Mouse (Mus musculus) kidney, embryonic 15.5 days (tissue): ENCODE measurements around the gene Six2. TPM values are rescaled to one million over a fixed set of nuclear protein-coding genes. Genes with fewer than 3 reads are reported as not detected.
A peak's percentile ranks its signal among the peaks of the same experiment; 100 is the strongest.
"Not testable (repeated sequence)": the region's sequence is repeated elsewhere in the genome, so short reads cannot be mapped to it uniquely, and the experiment has no call there.

Source experiments
- ATAC-seq: fragments of 200-750 bp; cut with Nextera tagmentation; replicated peaks from 2 replicates; pipeline ENCODE4 v1.8.0; 2017; ENCODE audit warnings: moderate TSS enrichment; ENCODE audit not compliant: low FRiP score
- H3K27ac ChIP-seq: fragments of 300-500 bp; sonication (generic); 2 replicates; pipeline ENCODE4 v1.5.1; 2015; ENCODE audit warnings: mild to moderate bottlenecking, inconsistent platforms
- H3K27me3 ChIP-seq: fragments of 300-500 bp; sonication (generic); 2 replicates; pipeline ENCODE4 v1.6.1; 2015; ENCODE audit warnings: inconsistent platforms
- H3K36me3 ChIP-seq: fragments of 300-500 bp; sonication (generic); 2 replicates; pipeline ENCODE4 v1.6.1; 2015; ENCODE audit warnings: inconsistent platforms
- H3K4me1 ChIP-seq: fragments of 300-500 bp; sonication (generic); 2 replicates; pipeline ENCODE4 v1.6.1; 2015; ENCODE audit warnings: inconsistent platforms
- H3K4me2 ChIP-seq: fragments of 300-500 bp; sonication (generic); 2 replicates; pipeline ENCODE4 v1.6.1; 2015; ENCODE audit warnings: moderate library complexity, mild to moderate bottlenecking, inconsistent platforms
- H3K4me3 ChIP-seq: fragments of 300-500 bp; sonication (generic); replicated peaks from 2 replicates; pipeline ENCODE4 v1.5.1; 2015; ENCODE audit warnings: mild to moderate bottlenecking, inconsistent platforms
- H3K9ac ChIP-seq: fragments of 300-500 bp; sonication (generic); 2 replicates; pipeline ENCODE4 v1.6.1; 2015; ENCODE audit warnings: mild to moderate bottlenecking, inconsistent platforms
- H3K9me3 ChIP-seq: fragments of 300-500 bp; sonication (generic); replicated peaks from 2 replicates; pipeline ENCODE4 v1.6.1; 2016; ENCODE audit warnings: inconsistent platforms
- WGBS: fragments of 180-500 bp; shearing (Covaris S2); methylation state at CpG from one replicate; pipeline ENCODE4 v1.1.7; 2015; ENCODE audit warnings: mixed read lengths; 5-methylcytosine and 5-hydroxymethylcytosine counted together
- polyA plus RNA-seq: library from polyadenylated mRNA; unstranded; fragments of >200 nt; fragmentation: Nextera tagmentation; extraction: Ambion mirVana; gene quantifications from 2 replicates; pipeline ENCODE4 v1.2.1, GENCODE M21; 2015

The Six2 gene
- polyA plus RNA-seq, 1 experiment from 2014 or later, result 18.9 TPM

DNA sequence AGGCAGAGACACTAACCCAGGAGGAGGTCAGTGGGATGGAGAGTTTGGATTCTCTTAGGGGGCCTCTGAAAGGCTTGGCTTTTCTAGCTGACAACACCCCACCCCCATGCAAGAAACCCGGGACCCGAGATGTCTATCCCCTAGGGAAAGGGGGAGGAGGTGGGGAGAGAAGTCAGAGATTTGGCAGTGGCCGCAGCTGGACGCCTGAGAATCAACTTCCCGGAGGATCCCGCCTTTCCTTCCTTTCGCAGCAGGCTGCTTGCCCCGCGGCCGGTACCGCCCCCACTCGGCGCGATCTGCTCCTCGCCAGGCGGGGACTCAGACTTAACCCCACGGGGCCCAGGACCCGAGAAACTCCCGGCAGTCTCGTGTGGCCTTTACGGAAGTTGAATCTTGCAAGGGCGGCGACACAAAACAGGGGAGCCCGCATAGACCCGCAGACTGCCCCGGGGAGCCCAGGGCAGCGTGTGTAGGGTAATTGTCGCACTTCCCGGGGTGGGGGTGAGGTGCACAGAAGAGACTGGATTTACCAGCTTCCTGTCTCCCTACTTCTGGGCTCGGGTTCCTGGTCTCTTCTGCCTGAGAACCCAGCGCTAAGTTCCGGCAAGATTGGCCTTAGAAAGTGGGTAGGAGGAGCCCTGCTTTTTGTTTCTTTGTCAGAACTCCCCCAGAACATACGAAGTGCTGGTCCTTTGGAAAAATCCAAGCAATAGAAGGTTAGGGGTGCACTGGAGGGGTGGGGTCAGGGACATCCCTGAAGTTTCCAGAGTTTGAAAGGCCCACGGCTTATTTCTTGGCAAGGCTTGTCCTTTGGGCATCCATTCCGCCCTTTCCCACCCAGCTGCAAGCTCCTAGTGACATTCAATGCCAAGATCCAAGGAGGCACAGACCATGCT, 1.1 kb upstream of the Six2 start:
- Histone ChIP-seq H3K27ac (peak overlapping the region; percentile 84), H3K36me3 (no peaks in the 10 kb centered on the region), H3K9me3 (no peaks in the 10 kb centered on the region), H3K4me1 (peaks cover 53% of the 10 kb centered on the region), H3K27me3 (peaks cover 95% of the 10 kb centered on the region), H3K4me2 (peak overlapping the region; percentile 74), H3K9ac (peak overlapping the region; percentile 33), H3K4me3 (peak overlapping the region; percentile 57)
- 2% methylated on average over 35 of the region's 35 CpGs for WGBS
- ATAC-seq, result peak; percentile 7; the same call in 1 of the 2 replicates

DNA sequence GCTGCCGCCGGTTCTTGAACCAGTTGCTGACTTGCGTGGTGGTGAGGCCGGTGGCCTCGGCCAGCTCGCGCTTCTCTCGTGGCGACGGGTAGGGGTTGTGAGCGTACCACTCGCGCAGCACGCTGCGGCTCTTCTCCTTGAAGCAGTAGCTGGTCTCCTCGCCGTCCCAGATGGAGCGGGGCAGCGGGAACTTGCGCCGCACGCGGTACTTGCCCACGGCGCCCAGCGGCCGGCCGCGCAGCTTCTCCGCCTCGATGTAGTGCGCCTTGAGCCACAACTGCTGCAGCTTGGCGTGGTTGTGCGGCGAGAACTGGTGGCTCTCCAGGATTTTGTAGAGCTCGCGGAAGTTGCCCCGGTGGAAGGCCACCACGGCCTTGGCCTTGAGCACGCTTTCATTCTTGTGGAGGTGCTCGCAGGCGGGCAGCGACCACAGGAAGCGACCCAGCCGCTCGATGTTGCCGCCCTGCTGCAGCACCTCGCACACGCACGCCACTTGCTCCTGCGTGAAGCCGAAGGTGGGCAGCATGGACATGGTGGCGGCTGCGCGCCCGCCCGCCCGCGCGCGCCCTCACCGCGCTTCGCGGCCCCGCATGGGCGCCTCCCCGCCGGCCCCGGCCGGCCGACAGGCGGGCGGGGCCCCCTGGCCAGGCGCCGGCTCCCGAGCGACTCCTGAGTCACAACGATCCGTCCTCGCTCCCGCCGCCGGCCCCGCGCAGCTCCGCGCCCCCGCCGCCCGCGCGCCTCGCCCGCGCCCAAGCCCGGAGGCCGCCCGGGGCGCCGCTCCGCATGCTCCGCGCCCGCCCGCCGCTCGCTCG, 446 bp downstream of the Six2 start:
- peak overlapping the region; percentile 74 for H3K4me2 ChIP-seq
- peak overlapping the region; percentile 75 for H3K27ac ChIP-seq
- peak overlapping the region; percentile 62 for H3K9ac ChIP-seq
- H3K4me3 ChIP-seq, result peak overlapping the region; percentile 57
- WGBS, result under 1% methylated on average over 86 of the region's 109 CpGs
- ATAC-seq, result no peak; the same call in 1 of the 2 replicates
- peaks cover 60% of the 10 kb centered on the region for H3K4me1 ChIP-seq
- H3K36me3 ChIP-seq, result no peaks in the 10 kb centered on the region
- H3K9me3 ChIP-seq, result no peaks in the 10 kb centered on the region
- peaks cover 95% of the 10 kb centered on the region for H3K27me3 ChIP-seq

DNA sequence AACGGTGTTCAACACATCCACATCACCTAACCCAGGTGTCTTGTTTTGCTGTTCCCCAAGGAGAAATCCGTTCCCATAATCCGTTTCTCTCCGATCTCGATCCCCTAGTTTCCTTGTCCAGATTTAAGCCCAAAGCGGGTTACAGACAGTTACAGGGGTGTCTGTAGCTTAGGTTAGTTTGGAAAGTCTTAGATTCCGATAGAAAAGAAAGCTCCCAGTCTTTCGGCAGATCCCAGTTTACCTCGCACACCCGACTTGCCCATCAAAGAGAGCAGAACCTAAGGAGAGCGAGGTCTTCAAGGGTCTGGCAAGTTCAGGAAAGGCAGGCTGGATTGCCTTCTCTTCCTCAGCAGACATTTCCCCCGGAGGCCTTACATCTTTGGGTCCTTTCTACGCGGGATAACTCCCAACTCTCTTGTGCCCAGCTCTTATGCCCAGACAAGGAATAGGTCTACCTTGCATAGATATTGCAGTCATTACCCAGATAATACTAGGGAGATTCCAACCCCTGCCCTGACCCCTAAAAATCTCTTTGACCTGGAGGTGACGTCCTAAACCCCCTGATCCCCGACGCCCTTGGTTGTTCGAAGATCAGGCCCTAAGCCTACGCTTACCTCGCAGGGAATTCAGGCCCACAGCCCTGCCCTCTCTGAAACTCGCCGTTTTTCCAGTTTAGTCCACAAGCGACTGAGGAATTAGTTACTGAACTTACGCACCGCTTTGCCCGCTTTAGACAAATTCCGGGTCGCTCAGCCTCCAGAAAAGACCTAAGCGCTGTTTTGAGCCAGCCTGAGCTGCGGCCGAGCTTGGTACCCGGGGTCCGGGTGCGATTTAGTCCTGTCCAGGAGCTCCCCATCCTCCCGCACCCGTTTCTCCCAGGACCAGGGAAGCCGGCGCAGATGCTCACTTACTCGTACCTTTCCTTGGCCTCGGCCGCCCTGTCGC, 1.3 kb downstream of the Six2 start:
- no peaks in the 10 kb centered on the region for H3K9me3 ChIP-seq
- WGBS, result 3% methylated on average over 42 of the region's 42 CpGs
- H3K36me3 ChIP-seq, result no peaks in the 10 kb centered on the region
- H3K27ac ChIP-seq, result peak overlapping the region; percentile 75
- peaks cover 95% of the 10 kb centered on the region for H3K27me3 ChIP-seq
- H3K4me3 ChIP-seq, result peak overlapping the region; percentile 57
- peak overlapping the region; percentile 74 for H3K4me2 ChIP-seq
- peaks cover 51% of the 10 kb centered on the region for H3K4me1 ChIP-seq
- no peak for ATAC-seq
- peak overlapping the region; percentile 62 for H3K9ac ChIP-seq

DNA sequence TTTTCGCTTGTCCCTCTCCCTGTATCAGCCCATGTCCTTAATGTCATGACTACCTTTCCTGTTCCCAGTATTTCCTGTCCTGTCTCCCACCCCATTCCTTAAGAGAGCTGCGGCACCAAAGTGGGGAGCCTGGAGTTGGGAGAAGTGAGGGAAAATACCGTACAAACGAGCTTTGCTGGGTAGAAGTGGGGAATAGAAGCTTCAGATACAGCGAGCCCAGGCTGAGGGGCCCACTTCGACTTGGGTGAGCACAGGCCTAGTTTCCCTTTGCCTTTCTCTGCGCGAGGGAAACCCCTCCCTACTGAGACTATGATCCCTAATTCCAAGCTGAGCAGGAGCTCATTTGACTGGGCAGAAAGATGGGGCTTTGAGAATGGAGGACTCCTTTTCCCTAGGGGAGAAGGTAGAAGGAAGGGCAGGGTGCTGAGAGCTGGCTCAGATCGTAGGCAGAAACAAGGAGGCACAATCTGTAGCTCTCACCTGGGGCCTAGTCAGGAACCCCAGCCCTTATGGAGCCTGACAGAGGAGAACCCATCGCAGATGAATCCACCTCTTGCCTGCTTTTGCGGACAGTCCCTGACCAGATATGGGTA, 2.3 kb downstream of the Six2 start:
- Histone ChIP-seq H3K4me2 (peak overlapping the region; percentile 74), H3K27me3 (peaks cover 95% of the 10 kb centered on the region), H3K36me3 (no peaks in the 10 kb centered on the region), H3K9me3 (no peaks in the 10 kb centered on the region), H3K4me1 (peaks cover 48% of the 10 kb centered on the region), H3K27ac (peak overlapping the region; percentile 75), H3K4me3 (peak overlapping the region; percentile 57), H3K9ac (peak overlapping the region; percentile 62)
- no peak for ATAC-seq
- WGBS, result 6% methylated on average over 11 of the region's 11 CpGs

DNA sequence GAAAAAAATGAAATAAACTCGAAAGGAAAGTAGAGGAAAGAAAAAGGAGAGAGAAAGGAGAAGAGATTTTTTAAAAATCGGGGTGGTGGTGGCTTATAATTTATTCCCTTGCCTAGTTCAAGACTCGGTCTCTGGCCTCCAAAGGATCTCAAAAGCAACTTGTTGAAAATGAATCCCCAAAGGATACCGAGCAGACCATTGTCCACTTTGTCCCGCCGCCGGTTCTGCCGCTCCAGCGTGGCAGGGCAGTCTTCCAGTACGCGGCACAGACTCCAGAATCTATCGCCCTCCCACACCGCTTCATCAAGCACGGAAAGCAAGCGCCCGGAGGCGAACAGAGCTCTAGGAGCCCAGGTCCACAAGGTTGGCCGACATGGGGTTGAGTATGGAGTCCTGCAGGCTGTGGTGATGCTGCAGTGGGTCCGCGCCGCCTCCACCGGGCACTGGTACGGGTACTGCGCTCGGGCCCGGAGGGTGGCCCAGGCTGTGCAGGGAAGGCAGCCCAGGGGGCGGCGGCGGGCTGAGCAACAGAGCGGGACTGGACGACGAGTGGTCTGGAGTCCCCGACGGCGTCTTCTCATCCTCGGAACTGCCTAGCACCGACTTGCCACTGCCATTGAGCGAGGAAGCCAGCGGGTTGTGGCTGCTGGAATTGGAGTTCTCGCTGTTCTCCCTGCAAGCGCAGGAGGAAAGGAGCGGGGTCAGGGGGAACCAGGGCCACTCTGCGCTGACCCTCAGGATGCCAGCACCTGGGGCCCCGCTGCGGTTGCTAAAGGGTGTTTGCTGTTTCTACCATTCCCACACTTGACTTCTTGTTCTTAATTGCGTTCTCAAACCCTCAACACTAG, 3.0 kb downstream of the Six2 start:
- ATAC-seq, result no peak
- Histone ChIP-seq H3K27me3 (peaks cover 95% of the 10 kb centered on the region), H3K4me3 (peak overlapping the region; percentile 57), H3K4me2 (peak overlapping the region; percentile 74), H3K4me1 (peaks cover 55% of the 10 kb centered on the region), H3K9ac (peak overlapping the region; percentile 62), H3K36me3 (no peaks in the 10 kb centered on the region), H3K9me3 (no peaks in the 10 kb centered on the region), H3K27ac (peak overlapping the region; percentile 75)
- 1% methylated on average over 46 of the region's 46 CpGs for WGBS

DNA sequence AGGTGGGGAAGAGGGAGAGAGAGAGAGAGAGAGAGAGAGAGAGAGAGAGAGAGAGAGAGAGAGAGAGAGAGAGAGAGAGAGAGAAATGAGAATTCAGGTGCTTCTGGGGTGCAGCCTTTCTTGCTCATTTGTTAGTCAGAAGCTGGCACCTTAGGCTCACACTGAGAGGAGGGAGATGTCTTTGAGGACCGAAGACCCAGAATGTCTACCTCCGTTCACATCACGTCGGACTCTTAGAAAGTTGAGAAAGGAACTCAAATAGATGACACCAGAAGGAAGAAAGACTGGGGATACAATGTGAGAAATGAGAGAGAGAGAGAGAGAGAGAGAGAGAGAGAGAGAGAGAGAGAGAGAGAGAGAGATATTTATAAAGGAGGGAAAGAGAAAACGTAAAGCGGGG, 3.6 kb downstream of the Six2 start:
- H3K36me3 ChIP-seq, H3K27ac ChIP-seq, H3K9me3 ChIP-seq, ATAC-seq: not testable (repeated sequence)
- Histone ChIP-seq H3K4me3 (peak overlapping the region; percentile 57), H3K4me1 (peaks cover 62% of the 10 kb centered on the region), H3K27me3 (peaks cover 95% of the 10 kb centered on the region), H3K9ac (peak overlapping the region; percentile 62), H3K4me2 (peak overlapping the region; percentile 74)
- WGBS, result 7% methylated on average over 6 of the region's 6 CpGs

DNA sequence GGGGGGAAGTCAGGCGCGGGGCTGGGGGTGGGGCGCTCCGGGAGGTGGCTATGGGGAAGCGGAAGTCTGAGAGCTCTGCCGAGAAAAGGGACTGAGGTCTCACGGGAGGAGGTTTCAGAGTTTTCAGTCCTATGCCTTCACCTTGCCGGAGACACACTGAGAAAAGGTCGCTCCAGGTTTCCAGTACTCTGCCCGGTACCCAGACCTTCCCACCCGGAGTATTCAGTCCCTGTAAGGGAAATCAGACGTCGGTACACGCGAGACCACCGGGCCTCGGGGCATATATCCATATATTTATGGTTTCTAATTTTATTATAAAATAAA, 4.1 kb downstream of the Six2 start:
- Histone ChIP-seq H3K27ac (no peak overlapping the region), H3K4me2 (peak overlapping the region; percentile 74), H3K4me3 (peak overlapping the region; percentile 57)

DNA sequence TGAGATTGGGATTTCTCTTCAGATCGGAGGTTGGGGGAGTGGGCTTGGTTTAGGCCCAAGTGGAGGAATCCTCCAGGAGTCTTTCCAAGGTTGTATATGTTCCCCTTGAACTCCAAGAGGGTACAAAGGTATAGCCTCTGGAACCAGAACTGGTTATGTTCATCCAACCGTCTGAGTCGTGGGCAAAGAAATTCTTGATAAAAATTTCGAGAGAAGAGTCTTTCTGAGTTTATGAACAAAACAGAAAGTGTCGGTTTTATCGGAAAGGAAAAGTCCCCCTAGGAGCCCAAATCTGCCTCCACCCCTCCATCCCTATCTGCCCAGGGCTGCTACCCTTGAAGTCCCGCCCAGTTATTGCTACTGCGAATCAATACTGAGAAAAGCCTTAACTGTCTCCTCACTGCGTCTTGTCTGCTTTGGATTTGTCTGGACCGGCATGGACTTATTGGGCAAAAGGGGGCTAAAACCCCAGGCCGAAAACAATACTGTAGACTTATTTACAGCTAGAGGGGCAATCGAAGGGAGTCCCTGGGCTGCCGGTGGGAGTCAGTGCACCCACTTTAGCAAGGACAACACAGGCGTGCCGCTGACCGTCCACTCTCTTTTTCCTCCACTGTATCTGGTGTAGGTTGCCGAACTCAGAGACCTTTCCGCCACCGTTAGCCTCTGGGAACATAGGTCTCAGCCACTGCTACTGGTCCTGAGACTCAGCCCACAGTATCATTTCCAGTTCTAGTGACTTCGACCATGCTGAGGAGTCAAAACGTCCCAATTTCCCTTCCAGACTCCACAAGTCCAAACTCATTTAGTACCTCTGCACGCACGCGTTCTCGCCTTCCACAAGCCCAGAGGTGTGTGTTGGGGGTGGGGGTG, 4.7 kb downstream of the Six2 start:
- H3K36me3 ChIP-seq, result no peaks in the 10 kb centered on the region
- peaks cover 95% of the 10 kb centered on the region for H3K27me3 ChIP-seq
- H3K4me2 ChIP-seq, result peak overlapping the region; percentile 74
- H3K9ac ChIP-seq, result peak overlapping the region; percentile 62; the same call in 1 of the 2 replicates
- no peaks in the 10 kb centered on the region for H3K9me3 ChIP-seq
- H3K4me3 ChIP-seq, result peak overlapping the region; percentile 57
- no peak for ATAC-seq
- H3K27ac ChIP-seq, result 0 out of 2 replicates have a peak overlapping the region, but pooled peaks have one; percentile 37
- WGBS, result 6% methylated on average over 25 of the region's 25 CpGs
- peaks cover 55% of the 10 kb centered on the region for H3K4me1 ChIP-seq

More for the DNA sequence above, 4.1 kb downstream of the Six2 start:
- H3K9me3 ChIP-seq, result no peaks in the 10 kb centered on the region
- peak overlapping the region; percentile 62 for H3K9ac ChIP-seq
- ATAC-seq, result no peak
- peaks cover 95% of the 10 kb centered on the region for H3K27me3 ChIP-seq
- H3K36me3 ChIP-seq, result no peaks in the 10 kb centered on the region
- under 1% methylated on average over 17 of the region's 17 CpGs for WGBS
- peaks cover 61% of the 10 kb centered on the region for H3K4me1 ChIP-seq

DNA sequence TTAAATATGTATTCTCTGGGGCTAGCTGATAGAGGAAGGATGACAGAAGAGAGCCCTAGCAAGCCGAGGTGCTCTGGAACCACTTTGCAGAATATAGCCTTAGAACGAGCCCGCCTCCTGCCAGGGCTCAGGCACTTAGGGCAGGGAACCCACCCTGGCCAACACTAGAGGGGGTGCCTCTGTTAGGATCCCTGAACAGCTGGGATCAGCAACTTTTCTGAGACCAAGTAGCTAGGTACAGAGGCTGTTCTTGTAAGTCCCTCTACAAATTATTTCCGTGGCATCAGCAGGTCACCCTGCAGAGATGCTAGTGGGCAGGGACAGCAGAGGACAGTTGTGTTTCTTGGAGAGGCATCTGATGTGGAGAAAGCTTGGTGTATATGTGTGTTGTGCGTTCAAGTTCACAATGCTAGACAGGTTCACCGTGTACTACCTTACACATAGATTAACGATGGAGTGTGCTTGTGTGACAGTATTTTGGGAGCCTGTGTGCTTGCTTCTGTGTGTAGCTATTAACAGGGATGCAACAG, 5.8 kb downstream of the Six2 start:
- peak overlapping the region; percentile 62; the same call in 1 of the 2 replicates for H3K9ac ChIP-seq

More for the DNA sequence above, 5.8 kb downstream of the Six2 start:
- 0 out of 2 replicates have a peak overlapping the region, but pooled peaks have one; percentile 57 for H3K4me3 ChIP-seq
- no peaks in the 10 kb centered on the region for H3K36me3 ChIP-seq
- peaks cover 92% of the 10 kb centered on the region for H3K27me3 ChIP-seq
- no peak for ATAC-seq
- WGBS, result 12% methylated on average over 7 of the region's 7 CpGs
- H3K27ac ChIP-seq, result 0 out of 2 replicates have a peak overlapping the region, but pooled peaks have one; percentile 37
- peaks cover 44% of the 10 kb centered on the region for H3K4me1 ChIP-seq
- peak overlapping the region; percentile 74 for H3K4me2 ChIP-seq
- H3K9me3 ChIP-seq, result no peaks in the 10 kb centered on the region
